Mouse (Mus musculus) ES-E14 (cell line): ENCODE measurements around the gene Mrps36. TPM values are rescaled to one million over a fixed set of nuclear protein-coding genes. Genes with fewer than 3 reads are reported as not detected.
A peak's percentile ranks its signal among the peaks of the same experiment; 100 is the strongest.

Source experiments
- DNase-seq: peaks from one replicate; pipeline ENCODE4 v3.0.0-alpha.2; 2013; ENCODE audit warnings: low read depth, low spot score
- H3K27ac ChIP-seq: 2 replicates; pipeline ENCODE4 v1.5.1; 2012; ENCODE audit warnings: low read depth, mild to moderate bottlenecking, low read length, moderate library complexity, mixed read lengths; ENCODE audit not compliant: poor library complexity, insufficient read depth, severe bottlenecking
- H3K36me3 ChIP-seq: 2 replicates; pipeline ENCODE4 v1.6.1; 2012; ENCODE audit warnings: mild to moderate bottlenecking, low read length, moderate library complexity, mixed read lengths; ENCODE audit not compliant: control insufficient read depth, poor library complexity, insufficient read depth, severe bottlenecking
- H3K4me1 ChIP-seq, 2 experiments: fragments of 150-350 bp in 1 of 2; sonication (generic) in 1 of 2; 2 replicates each; pipeline ENCODE4 v1.6.1; 2012; ENCODE audit warnings: low read length in 2 of 2, mild to moderate bottlenecking in 1 of 2, mixed read lengths in 1 of 2; ENCODE audit not compliant: control insufficient read depth in 2 of 2, insufficient read depth in 2 of 2, poor library complexity in 1 of 2
- H3K4me3 ChIP-seq, 2 experiments: fragments of 150-350 bp in 1 of 2; sonication (generic) in 1 of 2; 2 replicates each; pipeline ENCODE4 v1.5.1; 2012; ENCODE audit warnings: low read length in 2 of 2, low read depth in 1 of 2, mild to moderate bottlenecking in 1 of 2, mixed read lengths in 1 of 2; ENCODE audit not compliant: insufficient read depth in 1 of 2, poor library complexity in 1 of 2, severe bottlenecking in 1 of 2
- H3K9ac ChIP-seq: 2 replicates; pipeline ENCODE4 v1.6.1; 2012; ENCODE audit warnings: low read depth, mild to moderate bottlenecking, low read length, mixed read lengths; ENCODE audit not compliant: poor library complexity, insufficient read depth, severe bottlenecking
- H3K9me3 ChIP-seq: fragments of 150-350 bp; sonication (generic); 2 replicates; pipeline ENCODE4 v1.6.1; 2012; ENCODE audit warnings: low read depth, mild to moderate bottlenecking, low read length; ENCODE audit not compliant: control insufficient read depth, insufficient read depth
- CHD2 ChIP-seq: IDR thresholded peaks from 2 replicates; pipeline ENCODE4 v1.6.1; 2014; ENCODE audit warnings: mild to moderate bottlenecking, low read depth, low read length, inconsistent platforms
- HCFC1 ChIP-seq: IDR thresholded peaks from 2 replicates; pipeline ENCODE4 v1.6.1; 2012; ENCODE audit warnings: low read length, inconsistent platforms, borderline replicate concordance; ENCODE audit not compliant: insufficient read depth
- MAFK ChIP-seq: IDR thresholded peaks from 2 replicates; pipeline ENCODE4 v1.6.1; 2014; ENCODE audit warnings: mild to moderate bottlenecking, low read depth, low read length, inconsistent platforms; ENCODE audit not compliant: insufficient read depth
- ZC3H11A ChIP-seq: IDR thresholded peaks from 2 replicates; pipeline ENCODE4 v1.6.1; 2012; ENCODE audit warnings: low read depth, mild to moderate bottlenecking, inconsistent platforms, low read length, borderline replicate concordance
- ZNF384 ChIP-seq: IDR thresholded peaks from 2 replicates; pipeline ENCODE4 v1.6.1; 2012; ENCODE audit warnings: low read depth, low read length, inconsistent platforms
- in situ Hi-C, 2 experiments: fragments of 600-800 bp; cut with MboI; formaldehyde crosslinking; loops; one replicate each; pipeline ENCODE4 v1.15.1; 2025; ENCODE audit warnings: low sequenced_read_pairs in 2 of 2, inconsistent platforms in 1 of 2; ENCODE audit not compliant: unreplicated experiment in 2 of 2
- total RNA-seq: library from RNA; depleted of rRNA; stranded (reverse); fragments of 300-350 nt; gene quantifications from 2 replicates; pipeline ENCODE4 v1.2.3, GENCODE M21; 2012; rRNA removed

Gene Mrps36
- total RNA-seq, 1 experiment: 58.9 TPM

DNA sequence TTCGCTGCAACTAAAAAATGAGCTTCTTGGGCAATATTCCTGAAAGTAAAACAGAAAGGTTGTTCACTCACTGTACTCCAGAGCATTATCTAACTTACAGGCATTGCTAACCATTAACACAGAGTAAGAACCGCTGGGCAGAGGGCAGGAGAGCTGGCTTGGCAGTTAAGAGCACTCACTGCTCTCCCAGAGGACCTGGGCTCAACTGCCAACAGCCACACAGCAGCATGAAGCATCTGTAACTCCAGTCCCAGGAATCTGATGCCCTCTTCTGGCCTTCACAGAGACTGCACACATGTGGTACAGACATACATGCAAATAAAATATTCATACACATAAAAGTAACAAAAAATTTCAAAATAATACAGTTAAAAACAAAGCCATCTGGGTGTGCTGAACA, 41.0 kb downstream of the Mrps36 start:
- Histone ChIP-seq H3K9ac (no peak overlapping the region), H3K9me3 (no peaks in the 10 kb centered on the region), H3K27ac (no peak overlapping the region), H3K4me1 (no peaks in the 10 kb centered on the region), H3K36me3 (peaks cover 26% of the 10 kb centered on the region), H3K4me3 (no peak overlapping the region)
- peak; percentile 15 for DNase-seq
- in situ Hi-C loops: no loop called here
- TF ChIP-seq ZNF384 (no peak), ZC3H11A (no peak), HCFC1 (no peak), CHD2 (no peak), MAFK (no peak)

DNA sequence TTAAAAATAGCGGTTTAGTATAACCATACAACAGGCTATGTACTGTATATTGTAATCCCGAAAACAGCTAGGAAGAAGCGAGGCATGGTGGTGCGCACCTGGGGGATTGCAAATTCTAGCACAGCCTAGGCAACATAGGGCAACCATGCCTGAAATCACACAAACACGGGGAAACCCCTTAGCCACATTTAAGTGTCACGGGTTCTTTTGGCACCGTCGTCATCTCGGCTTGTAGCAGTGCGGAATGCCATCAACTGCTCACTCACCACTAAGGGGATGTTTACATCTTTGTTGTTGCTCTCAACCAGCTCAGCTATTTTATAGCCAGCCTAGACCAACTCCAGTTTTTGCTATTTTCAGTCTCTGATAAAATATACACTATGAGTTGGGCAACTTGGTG, 45.6 kb downstream of the Mrps36 start:
- TF ChIP-seq CHD2: no peak
- TF ChIP-seq ZNF384: no peak
- no peak for TF ChIP-seq HCFC1
- no peak for TF ChIP-seq ZC3H11A
- no peak for TF ChIP-seq MAFK
- H3K4me1 ChIP-seq: no peaks in the 10 kb centered on the region
- H3K9ac ChIP-seq: no peak overlapping the region
- in situ Hi-C loops: no loop called here
- no peak overlapping the region for H3K27ac ChIP-seq
- no peak for DNase-seq
- H3K9me3 ChIP-seq: no peaks in the 10 kb centered on the region
- peaks cover 16% of the 10 kb centered on the region for H3K36me3 ChIP-seq
- no peak overlapping the region for H3K4me3 ChIP-seq

- no peak for TF ChIP-seq HCFC1
- TF ChIP-seq ZNF384: no peak
- no peak for TF ChIP-seq ZC3H11A
- no peak for TF ChIP-seq CHD2
- TF ChIP-seq MAFK: no peak
- Histone ChIP-seq H3K9ac (no peak overlapping the region), H3K36me3 (peaks cover 8% of the 10 kb centered on the region; the same call in 1 of the 2 replicates), H3K9me3 (no peaks in the 10 kb centered on the region), H3K4me1 (no peaks in the 10 kb centered on the region), H3K4me3 (no peak overlapping the region), H3K27ac (no peak overlapping the region)
- in situ Hi-C loops: no loop called here
- DNase-seq: no peak
These were observed 46.9 kb downstream of the Mrps36 start for GRCm38 (mm10) chr13:100697541-100697940.

GRCm38 (mm10) chr13:100687513-100687912, 56.9 kb downstream of the Mrps36 start:
- H3K27ac ChIP-seq: no peak overlapping the region
- in situ Hi-C loops: no loop called here
- H3K36me3 ChIP-seq: no peaks in the 10 kb centered on the region
- DNase-seq: no peak
- no peaks in the 10 kb centered on the region for H3K4me1 ChIP-seq
- H3K4me3 ChIP-seq: no peak overlapping the region
- no peaks in the 10 kb centered on the region for H3K9me3 ChIP-seq
- H3K9ac ChIP-seq: no peak overlapping the region
- no peak for TF ChIP-seq CHD2
- TF ChIP-seq MAFK: no peak

Other genes starting within 250 kb of the Mrps36 start
- gene Ocln, start 191.9 kb downstream of the Mrps36 start, total RNA-seq: 6.2 and 17.1 TPM in 2 replicates
- 2.5 and 4.7 TPM in 2 replicates for gene Marveld2, start 127.7 kb downstream of the Mrps36 start, total RNA-seq
- gene Ak6, start 93.7 kb downstream of the Mrps36 start, total RNA-seq: 112 and 162 TPM in 2 replicates
- gene Rad17, start 93.6 kb downstream of the Mrps36 start, total RNA-seq: 22.0 and 31.3 TPM in 2 replicates
- gene Taf9, start 93.1 kb downstream of the Mrps36 start, total RNA-seq: 11.9 and 15.2 TPM in 2 replicates
- 1.7 and 2.3 TPM in 2 replicates for gene Ccdc125, start 74.9 kb downstream of the Mrps36 start, total RNA-seq
- 60.0 and 83.6 TPM in 2 replicates for gene Cdk7, start 13.7 kb downstream of the Mrps36 start, total RNA-seq
- 31.6 and 39.9 TPM in 2 replicates for gene Cenph, start 31.2 kb upstream of the Mrps36 start, total RNA-seq
- 410 and 549 TPM in 2 replicates for gene Ccnb1, start 41.9 kb upstream of the Mrps36 start, total RNA-seq
- gene Slc30a5, start 88.8 kb upstream of the Mrps36 start, total RNA-seq: 85.6 and 102 TPM in 2 replicates